Mouse (Mus musculus) liver, embryonic 12.5 days (tissue): Measurements from ENCODE around the gene Arfgap2. TPM values are rescaled to one million over a fixed set of nuclear protein-coding genes. Genes with fewer than 3 reads are reported as not detected.

ENCODE experiments used
- ATAC-seq: fragments of 200-750 bp; cut with Nextera tagmentation; 2 replicates; pipeline ENCODE4 v1.8.0; 2017; ENCODE audit warnings: moderate number of reproducible peaks, mild to moderate bottlenecking, moderate library complexity
- H3K27ac ChIP-seq: fragments of 300-500 bp; sonication (generic); 2 replicates; pipeline ENCODE4 v1.5.1; 2016; ENCODE audit warnings: mild to moderate bottlenecking
- H3K27me3 ChIP-seq: fragments of 300-500 bp; sonication (generic); replicated peaks from 2 replicates; pipeline ENCODE4 v1.6.1; 2016; ENCODE audit warnings: mild to moderate bottlenecking, moderate library complexity
- H3K36me3 ChIP-seq: fragments of 300-500 bp; sonication (generic); 2 replicates; pipeline ENCODE4 v1.6.1; 2016; ENCODE audit warnings: mild to moderate bottlenecking, moderate library complexity
- H3K4me1 ChIP-seq: fragments of 300-500 bp; sonication (generic); 2 replicates; pipeline ENCODE4 v1.6.1; 2016
- H3K4me2 ChIP-seq: fragments of 300-500 bp; sonication (generic); 2 replicates; pipeline ENCODE4 v1.6.1; 2016; ENCODE audit warnings: mild to moderate bottlenecking, moderate library complexity
- H3K4me3 ChIP-seq: fragments of 300-500 bp; sonication (generic); 2 replicates; pipeline ENCODE4 v1.5.1; 2016; ENCODE audit warnings: mild to moderate bottlenecking, moderate library complexity
- H3K9ac ChIP-seq: fragments of 300-500 bp; sonication (generic); 2 replicates; pipeline ENCODE4 v1.6.1; 2016; ENCODE audit warnings: mild to moderate bottlenecking, moderate library complexity
- H3K9me3 ChIP-seq: fragments of 300-500 bp; sonication (generic); replicated peaks from 2 replicates; pipeline ENCODE4 v1.6.1; 2016; ENCODE audit warnings: mild to moderate bottlenecking, moderate library complexity
- WGBS: fragments of 180-500 bp; shearing (Covaris S2); methylation state at CpG from one replicate; pipeline ENCODE4 v1.1.7; 2016; ENCODE audit not compliant: insufficient replicate concordance; 5-methylcytosine and 5-hydroxymethylcytosine counted together
- polyA plus RNA-seq: library from polyadenylated mRNA; unstranded; fragments of >200 nt; fragmentation: Nextera tagmentation; extraction: Ambion mirVana; gene quantifications from 2 replicates; pipeline ENCODE4 v1.2.1, GENCODE M21; 2016

Arfgap2 gene
- polyA plus RNA-seq, 1 experiment from 2014 or later = 80.0 TPM

- H3K4me3 ChIP-seq = no peak overlapping the region
- 53% methylated on average over 4 of the region's 4 CpGs for WGBS
- H3K27me3 ChIP-seq = peaks cover 52% of the 10 kb centered on the region
- no peaks in the 10 kb centered on the region for H3K9me3 ChIP-seq
- H3K4me2 ChIP-seq = no peak overlapping the region
- ATAC-seq = no peak
- no peak overlapping the region for H3K9ac ChIP-seq
- H3K4me1 ChIP-seq = peaks cover 17% of the 10 kb centered on the region
- no peaks in the 10 kb centered on the region for H3K36me3 ChIP-seq
- H3K27ac ChIP-seq = no peak overlapping the region
These were observed 12.8 kb upstream of the Arfgap2 start for GRCm38 (mm10) chr2:91252001-91252400.

GRCm38 (mm10) chr2:91252512-91252911 is 12.3 kb upstream of the Arfgap2 start:
- no peaks in the 10 kb centered on the region for H3K36me3 ChIP-seq
- ATAC-seq = no peak
- H3K9me3 ChIP-seq = no peaks in the 10 kb centered on the region
- no peak overlapping the region for H3K4me2 ChIP-seq
- no peak overlapping the region for H3K27ac ChIP-seq
- no peak overlapping the region for H3K9ac ChIP-seq
- H3K4me3 ChIP-seq = no peak overlapping the region
- 49% methylated on average over 4 of the region's 4 CpGs for WGBS
- peaks cover 57% of the 10 kb centered on the region for H3K27me3 ChIP-seq
- H3K4me1 ChIP-seq = peaks cover 22% of the 10 kb centered on the region

- H3K4me2 ChIP-seq = no peak overlapping the region
- H3K4me1 ChIP-seq = peaks cover 31% of the 10 kb centered on the region
- H3K27me3 ChIP-seq = peaks cover 81% of the 10 kb centered on the region
- WGBS = 34% methylated on average over 8 of the region's 8 CpGs
- no peak overlapping the region for H3K9ac ChIP-seq
- H3K9me3 ChIP-seq = no peaks in the 10 kb centered on the region
- H3K27ac ChIP-seq = no peak overlapping the region
- H3K4me3 ChIP-seq = no peak overlapping the region
- no peaks in the 10 kb centered on the region for H3K36me3 ChIP-seq
- no peak for ATAC-seq
These were observed 9.9 kb upstream of the Arfgap2 start for GRCm38 (mm10) chr2:91254725-91255380.

- ATAC-seq = no peak
- Histone ChIP-seq H3K4me2 (peak within 1 kb of the TSS; percentile 73), H3K4me1 (peaks cover 31% of the 10 kb centered on the region), H3K36me3 (no peaks in the 10 kb centered on the region), H3K4me3 (peak within 1 kb of the TSS; percentile 59), H3K9ac (peak within 1 kb of the TSS; percentile 54), H3K9me3 (no peaks in the 10 kb centered on the region), H3K27ac (peak within 1 kb of the TSS; percentile 13; the same call in 1 of the 2 replicates), H3K27me3 (peaks cover 88% of the 10 kb centered on the region)
- WGBS = 3% methylated on average over 27 of the region's 27 CpGs
These were observed 9.1 kb upstream of the Arfgap2 start, which contains the start of gene Pacsin3 for GRCm38 (mm10) chr2:91255661-91256150. Gene Pacsin3, plus strand, starts transcription at chr2:91255954.

- H3K4me2 ChIP-seq = peak overlapping the region; percentile 73
- H3K9ac ChIP-seq = peak overlapping the region; percentile 54
- H3K9me3 ChIP-seq = no peaks in the 10 kb centered on the region
- WGBS = under 1% methylated on average over 52 of the region's 52 CpGs
- H3K4me3 ChIP-seq = peak overlapping the region; percentile 59
- peaks cover 31% of the 10 kb centered on the region for H3K4me1 ChIP-seq
- peak overlapping the region; percentile 13; the same call in 1 of the 2 replicates for H3K27ac ChIP-seq
- ATAC-seq = peak; percentile 52
- H3K36me3 ChIP-seq = peaks cover 4% of the 10 kb centered on the region; the same call in 1 of the 2 replicates
- peaks cover 88% of the 10 kb centered on the region for H3K27me3 ChIP-seq
These were observed 8.3 kb upstream of the Arfgap2 start for GRCm38 (mm10) chr2:91256256-91257125.

GRCm38 (mm10) chr2:91257126-91257980 is 7.4 kb upstream of the Arfgap2 start:
- Histone ChIP-seq H3K27ac (peak overlapping the region; percentile 13; the same call in 1 of the 2 replicates), H3K4me2 (peak overlapping the region; percentile 73), H3K4me3 (peak overlapping the region; percentile 59), H3K27me3 (peaks cover 82% of the 10 kb centered on the region), H3K4me1 (peaks cover 31% of the 10 kb centered on the region), H3K9me3 (no peaks in the 10 kb centered on the region), H3K36me3 (peaks cover 7% of the 10 kb centered on the region; the same call in 1 of the 2 replicates), H3K9ac (peak overlapping the region; percentile 54)
- peak; percentile 42 for ATAC-seq
- 5% methylated on average over 22 of the region's 22 CpGs for WGBS

GRCm38 (mm10) chr2:91258054-91258453 is 6.7 kb upstream of the Arfgap2 start:
- WGBS = 62% methylated on average over 5 of the region's 5 CpGs
- Histone ChIP-seq H3K9ac (no peak overlapping the region), H3K4me1 (peaks cover 31% of the 10 kb centered on the region), H3K4me3 (peak overlapping the region; percentile 59), H3K9me3 (no peaks in the 10 kb centered on the region), H3K27ac (no peak overlapping the region), H3K36me3 (peaks cover 13% of the 10 kb centered on the region), H3K27me3 (peaks cover 78% of the 10 kb centered on the region), H3K4me2 (peak overlapping the region; percentile 73)
- no peak for ATAC-seq

- H3K4me1 ChIP-seq = peaks cover 36% of the 10 kb centered on the region
- 34% methylated on average over 1 of the region's 1 CpGs for WGBS
- no peaks in the 10 kb centered on the region for H3K9me3 ChIP-seq
- H3K4me3 ChIP-seq = no peak overlapping the region
- H3K9ac ChIP-seq = no peak overlapping the region
- peaks cover 70% of the 10 kb centered on the region for H3K27me3 ChIP-seq
- H3K4me2 ChIP-seq = 0 out of 2 replicates have a peak overlapping the region, but pooled peaks have one; percentile 73
- no peak overlapping the region for H3K27ac ChIP-seq
- ATAC-seq = no peak
- H3K36me3 ChIP-seq = peaks cover 15% of the 10 kb centered on the region
These were observed 5.9 kb upstream of the Arfgap2 start for GRCm38 (mm10) chr2:91258830-91259229.

- ATAC-seq = no peak
- Histone ChIP-seq H3K4me1 (peaks cover 42% of the 10 kb centered on the region), H3K9me3 (no peaks in the 10 kb centered on the region), H3K9ac (no peak overlapping the region), H3K27me3 (peaks cover 64% of the 10 kb centered on the region), H3K36me3 (peaks cover 15% of the 10 kb centered on the region), H3K4me3 (no peak overlapping the region), H3K4me2 (no peak overlapping the region), H3K27ac (no peak overlapping the region)
- 69% methylated on average over 1 of the region's 1 CpGs for WGBS
These were observed 5.3 kb upstream of the Arfgap2 start for GRCm38 (mm10) chr2:91259493-91259892.

- H3K4me2 ChIP-seq = peak overlapping the region; percentile 82
- H3K9ac ChIP-seq = peak overlapping the region; percentile 71
- peaks cover 41% of the 10 kb centered on the region for H3K36me3 ChIP-seq
- H3K4me1 ChIP-seq = peaks cover 42% of the 10 kb centered on the region
- WGBS = 80% methylated on average over 17 of the region's 17 CpGs
- no peaks in the 10 kb centered on the region for H3K9me3 ChIP-seq
- H3K27me3 ChIP-seq = peaks cover 19% of the 10 kb centered on the region
- H3K27ac ChIP-seq = peak overlapping the region; percentile 90
- ATAC-seq = no peak
- peak overlapping the region; percentile 82 for H3K4me3 ChIP-seq
These were observed 798 bp upstream of the Arfgap2 start for GRCm38 (mm10) chr2:91263692-91264660.
